Mouse (Mus musculus) olfactory bulb, adult 2 months (tissue): ENCODE measurements around the gene Tespa1.

Source experiments
- CTCF ChIP-seq: fragments of 200-500 bp; IDR thresholded peaks from 2 replicates; pipeline ENCODE4 v1.5.1; 2012; ENCODE audit warnings: low read depth, mild to moderate bottlenecking, low read length, moderate library complexity; ENCODE audit not compliant: insufficient read depth
- POLR2A ChIP-seq: fragments of 200-500 bp; IDR thresholded peaks from 2 replicates; pipeline ENCODE4 v1.6.1; 2012; ENCODE audit warnings: mild to moderate bottlenecking, low read depth, low read length, moderate library complexity; ENCODE audit not compliant: insufficient read depth

DNA sequence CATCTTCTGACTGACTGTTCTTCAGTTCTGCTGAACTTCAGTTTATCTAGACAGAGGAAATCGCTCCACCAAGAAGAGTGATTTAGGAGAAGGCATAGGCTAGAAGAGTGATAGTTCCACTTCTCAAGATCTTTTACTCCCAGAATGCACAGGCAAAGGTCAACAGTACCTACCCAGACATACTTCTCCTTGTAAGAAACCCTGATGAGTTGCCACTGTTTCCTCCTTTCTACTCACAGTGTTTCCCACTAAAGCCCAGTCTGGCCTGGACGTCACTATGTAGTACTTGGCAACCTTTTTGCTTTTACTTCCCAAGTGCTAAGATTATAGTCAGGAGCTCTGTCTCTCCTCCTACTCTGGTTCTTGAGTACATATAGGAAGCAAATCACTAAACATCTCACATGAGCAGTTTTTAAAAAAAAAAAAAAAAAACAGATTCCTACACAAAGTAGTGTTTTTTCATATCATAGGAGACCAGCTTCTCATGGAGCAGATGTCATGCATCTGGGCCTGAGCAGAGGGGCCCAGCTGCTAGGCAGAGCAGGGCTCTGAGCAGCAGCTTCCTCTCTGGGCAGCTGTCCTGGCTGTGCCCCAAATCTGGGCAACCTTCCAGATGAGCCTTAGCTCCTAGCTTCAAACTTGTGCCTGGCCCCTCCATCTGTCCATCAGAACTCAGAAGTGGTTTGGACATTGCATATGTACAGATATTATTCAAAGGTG lies 8.4 kb upstream of the Tespa1 start:
- TF ChIP-seq CTCF = no peak
- no peak for TF ChIP-seq POLR2A
